Mouse (Mus musculus) kidney, adult 8-10 months (tissue): Measurements from ENCODE around the gene Exoc1.
A peak's percentile ranks its signal among the peaks of the same experiment; 100 is the strongest.

Experiments
- DNase-seq, 2 experiments: peaks; one replicate each; pipeline ENCODE4 v3.0.0; 2022

The Exoc1 gene

DNA sequence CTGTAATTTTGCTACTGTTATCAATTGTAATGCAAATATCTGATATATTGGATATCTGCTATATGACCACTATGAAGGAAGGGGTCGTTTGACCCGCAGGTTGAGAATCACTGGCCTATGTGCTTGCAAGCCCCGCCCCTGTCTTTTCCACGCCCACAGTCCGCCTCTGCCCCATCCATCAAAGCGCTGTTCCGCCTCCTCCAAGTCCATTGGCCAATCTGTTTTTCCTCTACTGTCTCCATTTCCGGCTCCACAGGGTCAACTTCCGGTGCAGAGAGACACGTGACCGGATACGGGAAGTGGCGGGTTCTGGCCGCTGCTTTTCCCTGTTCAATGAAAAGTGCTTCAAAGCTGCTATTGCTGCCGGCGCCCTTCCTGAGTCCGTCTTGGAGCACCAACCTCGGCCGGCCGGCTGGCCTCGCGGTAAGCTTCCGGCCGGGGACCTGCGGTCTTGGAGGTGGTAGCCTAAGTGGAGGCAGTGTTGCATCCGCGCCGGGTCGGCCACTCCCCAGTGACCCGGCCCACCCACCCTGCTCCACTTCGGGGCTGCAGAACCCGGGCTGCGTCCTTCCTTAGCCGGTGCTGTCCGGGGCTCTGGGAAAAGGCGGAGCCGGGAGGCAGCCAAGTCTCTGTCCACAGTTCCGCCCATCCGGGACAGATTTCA lies at the start of gene Exoc1:
Gene Exoc1 (plus strand): TSS at position 272 of the 664 bp plus-strand sequence.
- peak; percentile 95 to 96 for DNase-seq

DNA sequence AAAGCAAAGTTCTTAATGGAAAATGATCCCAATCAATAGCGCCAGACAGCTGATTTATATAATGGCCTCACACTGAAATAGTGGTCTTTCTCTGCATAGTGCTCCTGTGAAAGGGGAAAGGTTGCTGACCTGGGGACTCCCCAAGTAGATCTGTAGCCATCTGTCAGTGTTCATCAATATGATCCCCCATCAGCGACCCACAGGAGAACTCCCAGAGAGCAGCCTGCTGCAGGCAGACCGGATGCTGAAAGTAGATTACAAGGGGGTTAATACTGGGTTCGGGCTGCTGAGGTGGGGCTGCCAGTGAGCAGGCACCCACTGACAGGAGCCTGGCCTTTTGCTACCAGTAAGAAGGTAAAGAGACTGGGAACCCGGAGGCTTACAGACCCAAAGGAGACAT lies 45.3 kb upstream of the Exoc1 start, which contains the start of gene Gm7271:
Gene Gm7271 (plus strand): TSS at position 230 of the 400 bp plus-strand sequence.
- no peak for DNase-seq

DNA sequence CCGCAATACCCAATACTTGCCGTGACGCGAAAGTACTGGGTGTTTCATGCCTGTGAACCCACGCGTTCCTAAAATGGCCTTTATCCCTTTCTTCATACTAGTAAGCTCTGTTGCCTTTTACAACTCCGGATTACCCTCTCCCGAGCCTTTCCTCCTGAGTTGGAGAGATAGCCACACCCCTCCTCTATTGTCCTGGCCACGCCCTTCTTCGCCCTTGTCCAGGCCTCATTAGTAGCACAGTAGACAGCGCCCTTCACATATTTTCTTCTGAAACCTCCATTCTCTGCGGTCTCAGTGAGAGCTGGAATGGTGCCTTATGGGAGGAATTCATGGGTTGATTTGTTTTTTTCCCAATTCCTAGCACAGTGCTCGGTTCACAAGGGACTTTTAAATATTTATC lies 34.0 kb upstream of the Exoc1 start:
- no peak for DNase-seq

DNA sequence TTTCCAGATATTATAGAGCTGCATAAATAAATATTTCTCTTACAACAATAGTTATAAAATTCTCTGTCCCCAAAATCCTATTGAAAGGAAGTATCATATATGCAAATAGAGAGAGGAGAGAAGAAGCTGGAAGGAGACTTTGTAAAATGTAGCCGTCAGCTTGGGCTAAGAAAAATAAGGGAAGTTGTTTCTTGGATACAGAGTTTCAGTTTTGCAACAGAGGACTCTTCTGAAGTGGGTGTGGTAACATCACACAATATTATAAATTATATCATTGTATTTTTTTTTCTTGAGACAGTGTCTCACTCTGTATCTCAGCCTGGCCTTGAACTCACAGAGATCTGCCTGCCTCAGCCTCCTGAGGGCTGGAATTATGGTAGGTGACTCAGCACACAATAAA lies 6.7 kb upstream of the Exoc1 start:
- DNase-seq, result no peak

DNA sequence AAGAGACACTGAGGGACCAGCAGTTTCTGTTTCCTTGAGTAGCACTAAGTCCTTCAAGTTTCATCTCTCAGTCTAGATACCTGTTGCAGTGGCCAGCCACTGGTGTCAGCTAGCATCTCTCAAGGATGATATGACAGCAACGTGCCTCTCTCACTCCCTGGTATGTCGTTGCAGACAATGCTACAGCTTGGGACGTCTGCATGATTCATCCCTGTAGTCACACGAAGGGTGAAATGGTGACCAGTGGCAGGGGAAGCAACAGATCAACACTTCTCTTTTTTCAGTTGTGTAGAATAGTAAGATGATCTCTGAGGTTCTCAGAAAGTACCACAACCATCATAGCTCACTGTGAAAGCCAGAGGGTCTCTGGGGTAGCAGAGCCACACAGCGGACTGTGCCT lies 4.5 kb upstream of the Exoc1 start:
- no peak for DNase-seq

DNA sequence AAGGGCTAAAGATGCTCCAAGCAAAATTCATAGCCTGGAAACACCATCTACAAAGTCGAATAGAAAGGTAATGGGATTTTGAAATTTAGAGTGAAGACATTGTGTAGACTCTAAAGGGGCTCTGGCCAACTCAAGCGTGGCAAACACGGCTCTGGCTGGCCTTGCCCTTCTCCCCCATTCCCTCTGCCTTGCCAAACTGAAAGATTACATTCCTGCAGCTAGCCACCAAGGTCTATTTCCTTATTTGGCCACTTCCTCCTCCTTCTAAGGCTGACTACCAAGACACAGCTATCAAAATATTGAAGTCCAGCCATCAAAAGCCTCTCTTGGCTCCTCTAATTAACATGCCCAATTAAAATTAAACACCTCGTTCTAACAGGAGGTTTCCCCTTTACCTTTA lies 4.0 kb upstream of the Exoc1 start:
- DNase-seq, result no peak

DNA sequence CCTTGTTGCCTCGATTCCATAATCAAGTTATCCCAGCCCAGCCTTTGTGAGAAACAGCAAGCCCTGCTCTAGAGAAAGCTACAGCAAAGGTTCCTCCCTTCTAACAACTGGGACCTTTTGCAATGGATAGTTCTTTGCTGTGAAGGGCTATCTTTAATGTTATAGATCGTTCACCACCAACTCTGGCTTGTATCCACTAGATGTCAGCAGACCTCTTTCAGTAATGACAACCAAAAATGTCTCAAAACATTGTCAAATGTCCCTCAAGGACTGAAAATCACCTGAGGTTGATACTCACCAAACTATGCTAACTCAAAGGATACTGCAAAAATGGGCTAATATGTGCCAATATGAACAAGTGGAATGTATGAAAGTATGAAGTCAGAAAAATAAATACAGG lies 3.3 kb upstream of the Exoc1 start:
- DNase-seq, result no peak

DNA sequence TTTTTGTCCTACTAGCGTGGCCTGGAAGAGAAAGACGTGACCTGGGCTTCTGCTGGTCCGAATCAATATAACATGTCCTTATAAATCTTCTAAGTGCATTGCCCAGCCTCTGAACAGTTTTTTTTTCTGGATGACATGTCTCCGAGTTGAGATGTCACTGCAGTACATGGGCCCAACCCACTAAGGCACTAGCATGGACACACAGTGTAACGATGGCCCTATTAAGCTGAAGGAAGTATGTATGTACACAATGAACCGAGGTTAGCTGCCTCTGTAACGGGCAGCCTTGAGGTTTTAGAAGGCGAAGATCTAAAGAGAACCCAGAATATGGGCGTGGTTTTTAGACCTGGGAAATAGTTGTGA lies 574 bp downstream of the Exoc1 start:
- no peak for DNase-seq

DNA sequence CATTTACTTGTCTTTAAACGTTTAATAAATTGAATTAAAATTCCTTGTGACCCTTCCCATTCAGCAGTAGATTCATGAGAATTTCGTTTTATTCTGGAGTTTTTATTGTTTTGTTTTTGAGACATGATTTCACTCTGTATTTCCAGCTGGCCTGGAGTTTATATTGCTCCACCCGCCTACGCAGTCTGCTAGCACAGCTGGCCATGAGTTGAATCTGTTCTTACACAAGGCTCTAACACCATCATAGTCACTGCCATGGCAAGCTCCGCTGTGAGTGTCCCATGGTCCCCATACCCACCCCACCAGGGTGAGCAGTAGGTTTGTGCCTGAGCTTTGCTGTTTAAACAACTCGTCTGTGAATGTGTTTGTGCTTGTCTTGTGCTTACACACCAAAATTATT lies 4.1 kb downstream of the Exoc1 start:
- DNase-seq, result no peak

DNA sequence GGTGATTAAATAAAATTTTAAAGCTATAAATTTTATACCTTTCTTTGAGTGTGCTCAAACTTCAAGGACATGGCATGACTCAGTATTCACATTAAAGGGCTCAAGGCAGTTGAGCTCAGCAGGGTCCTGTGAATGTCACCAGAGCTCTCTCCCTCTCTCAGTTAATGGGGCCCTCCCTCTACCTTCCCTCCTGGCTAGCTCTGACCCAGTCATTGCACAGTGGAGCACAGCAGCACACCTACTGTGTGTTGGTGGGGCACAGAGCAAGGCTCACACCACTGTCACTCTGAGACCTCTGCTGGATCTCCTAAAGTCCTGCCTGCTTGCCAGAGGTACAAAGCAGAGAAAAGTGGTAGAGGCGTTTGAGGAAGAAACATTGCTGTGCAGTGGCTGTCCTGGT lies 7.1 kb downstream of the Exoc1 start:
- no peak for DNase-seq

DNA sequence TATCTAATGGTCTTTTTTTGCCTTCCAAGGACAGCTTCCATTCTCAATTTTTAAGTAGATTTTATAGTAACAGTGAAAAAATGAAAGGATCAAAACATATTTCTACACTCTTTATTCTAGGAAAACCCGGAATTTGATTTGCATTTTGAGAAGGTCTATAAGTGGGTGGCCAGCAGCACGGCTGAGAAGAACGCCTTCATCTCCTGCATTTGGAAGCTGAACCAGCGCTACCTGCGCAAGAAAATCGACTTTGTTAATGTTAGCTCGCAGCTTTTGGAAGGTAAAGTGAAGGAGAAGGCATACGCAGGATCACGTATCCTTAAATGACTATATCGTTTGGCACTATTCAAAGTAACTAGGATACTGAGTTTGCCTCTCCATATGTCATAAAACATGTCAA lies 8.5 kb downstream of the Exoc1 start:
- DNase-seq, result no peak

DNA sequence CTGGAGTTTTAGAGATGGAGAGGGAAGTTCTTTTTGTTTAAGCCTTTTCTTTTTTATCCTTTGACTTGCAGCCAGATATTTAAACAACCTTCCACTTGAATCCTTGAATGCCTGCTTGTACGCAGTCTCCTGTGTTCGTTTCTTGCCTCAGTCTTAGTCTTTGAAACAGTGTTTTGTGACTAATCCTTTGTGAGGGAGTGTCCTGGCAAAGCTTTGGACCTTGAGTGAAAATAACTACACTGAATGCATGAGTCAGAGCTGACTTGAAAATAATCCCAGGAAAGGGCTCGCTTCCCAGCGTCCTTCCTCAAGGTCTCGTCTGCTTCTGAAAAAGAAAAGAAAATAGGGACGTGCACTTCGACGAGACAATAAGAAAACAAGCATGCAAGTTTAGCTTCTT lies 11.1 kb downstream of the Exoc1 start:
- no peak for DNase-seq

DNA sequence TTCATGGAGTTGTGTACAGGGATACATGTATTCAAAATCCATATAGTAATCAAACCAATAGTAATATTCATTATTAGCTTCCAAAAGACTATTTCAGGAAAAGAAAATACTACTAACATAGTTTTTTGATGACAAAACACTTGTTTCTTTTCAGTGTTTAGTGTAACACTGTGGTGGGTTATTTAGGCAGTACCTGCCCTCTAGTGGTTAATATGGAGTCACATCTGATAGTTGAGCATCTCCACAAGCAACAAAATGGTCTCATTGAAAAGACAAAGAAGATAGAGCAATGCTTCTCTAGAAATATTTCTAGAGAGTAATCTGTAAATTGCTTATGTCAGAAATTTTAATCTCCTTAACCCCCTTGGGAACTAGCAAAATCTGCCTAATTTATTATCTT lies 11.7 kb downstream of the Exoc1 start:
- no peak for DNase-seq

DNA sequence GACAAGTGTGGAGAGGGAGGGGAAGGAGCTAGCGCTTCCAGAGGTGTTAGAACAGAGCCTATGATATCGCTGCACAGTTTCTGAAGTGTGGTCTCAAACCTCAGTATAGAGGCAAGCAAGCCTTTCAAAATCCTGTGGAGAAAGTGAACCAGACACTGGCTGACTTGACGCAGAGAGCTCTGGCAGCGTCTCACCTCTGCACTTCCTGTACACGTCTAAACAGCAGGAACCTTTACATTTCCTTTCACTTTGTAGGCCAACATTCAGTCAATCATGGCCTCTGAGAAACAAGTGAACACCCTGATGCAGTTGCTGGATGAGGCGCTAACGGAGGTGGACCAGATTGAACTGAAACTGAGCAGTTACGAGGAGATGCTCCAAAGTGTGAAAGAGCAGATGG lies 14.1 kb downstream of the Exoc1 start:
- no peak for DNase-seq

DNA sequence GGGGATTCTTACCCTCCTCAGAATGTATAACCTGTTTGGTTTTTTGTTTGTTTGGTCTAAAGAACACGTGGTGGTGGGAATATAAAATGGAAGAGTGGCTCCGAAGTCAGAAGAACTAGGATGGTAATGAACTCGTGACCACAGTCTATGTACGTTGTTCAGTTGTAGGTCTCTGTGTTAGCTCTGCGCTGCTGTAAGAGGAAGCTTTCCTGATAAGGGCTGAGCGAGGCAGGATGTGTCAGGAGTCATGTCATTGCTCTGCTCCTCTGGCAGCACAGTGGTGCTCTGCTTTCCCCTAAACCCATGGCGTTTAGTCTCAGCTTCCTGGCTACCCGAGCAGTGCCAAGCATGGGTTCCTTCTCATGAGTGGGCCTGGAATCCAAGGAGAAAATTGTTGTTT lies 21.3 kb downstream of the Exoc1 start:
- no peak for DNase-seq

DNA sequence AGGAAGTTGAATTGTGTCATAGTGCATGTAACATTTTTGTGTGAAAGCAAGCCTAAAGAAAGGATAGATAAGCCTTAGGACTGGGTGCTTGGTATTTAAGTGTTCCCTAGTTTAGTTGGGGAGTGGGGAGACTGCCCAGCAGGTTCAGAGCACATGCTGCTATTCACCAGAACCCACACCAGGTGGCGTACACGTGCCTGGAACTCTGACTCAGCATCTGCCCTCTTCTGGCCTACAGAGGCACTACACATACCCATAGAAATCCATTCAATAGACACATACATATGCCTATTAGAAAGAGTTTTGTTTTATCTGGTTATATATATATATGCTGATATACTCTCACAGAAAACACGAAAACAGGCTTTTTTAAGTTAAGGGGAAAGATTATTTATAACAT lies 36.2 kb downstream of the Exoc1 start:
- DNase-seq, result peak; percentile 32 to 69

DNA sequence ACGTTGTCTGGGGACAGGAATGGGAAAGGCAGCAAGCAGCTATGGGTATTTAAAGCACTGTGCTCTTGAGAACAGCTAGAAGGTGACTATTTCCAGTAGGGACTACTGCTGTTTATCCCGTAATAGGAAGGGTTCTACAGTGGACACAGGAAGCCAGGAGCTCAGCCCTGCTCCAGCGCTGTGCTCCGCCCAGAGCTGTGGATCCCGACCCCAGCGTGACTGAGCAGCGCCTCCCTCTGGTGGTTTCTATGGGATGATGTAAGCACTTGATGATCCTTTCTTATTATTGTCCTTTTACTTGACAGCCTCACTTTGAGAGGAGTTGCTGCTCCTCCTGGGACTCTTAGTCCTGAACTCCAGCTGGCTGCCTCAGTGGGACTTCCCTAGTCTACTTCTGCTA lies 45.1 kb downstream of the Exoc1 start:
- DNase-seq, result no peak

DNA sequence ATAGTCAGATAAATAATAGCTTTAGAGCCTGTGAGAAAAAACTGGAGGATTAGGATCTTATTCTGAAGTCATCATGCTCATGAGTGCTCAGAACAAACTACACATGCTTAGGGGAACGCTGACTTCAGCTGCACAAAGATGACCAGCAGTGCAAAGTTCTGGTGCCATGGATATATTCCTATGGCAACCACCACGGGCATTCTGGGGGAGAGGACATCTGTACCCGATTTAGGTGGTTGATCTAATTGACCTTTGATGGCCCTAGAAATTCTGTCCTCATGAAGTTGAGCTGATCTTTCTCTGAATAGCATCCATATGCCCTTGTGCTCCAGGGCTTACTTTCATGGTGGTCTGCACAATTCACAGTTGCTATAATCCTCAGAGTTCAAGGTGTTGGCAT lies 47.9 kb downstream of the Exoc1 start:
- no peak for DNase-seq

DNA sequence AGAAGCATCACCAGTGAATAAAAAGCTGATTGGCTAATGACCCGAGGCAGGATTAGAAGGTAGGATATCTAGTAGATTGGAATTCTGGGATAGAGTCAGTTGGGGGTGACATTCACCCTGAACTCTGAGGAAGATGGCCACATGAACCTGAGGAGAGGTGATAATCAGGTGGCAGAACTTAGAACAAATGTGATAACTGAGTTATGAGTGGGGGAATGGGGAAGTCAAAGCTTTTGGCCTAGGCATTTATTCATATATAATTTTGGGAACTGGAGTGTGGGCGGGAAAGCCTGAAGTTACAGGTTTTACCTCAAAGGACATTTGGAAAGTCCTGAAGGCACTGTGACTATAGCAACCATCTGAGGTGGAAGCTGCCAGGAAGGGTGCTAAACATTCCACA lies 56.3 kb downstream of the Exoc1 start:
- no peak for DNase-seq

DNA sequence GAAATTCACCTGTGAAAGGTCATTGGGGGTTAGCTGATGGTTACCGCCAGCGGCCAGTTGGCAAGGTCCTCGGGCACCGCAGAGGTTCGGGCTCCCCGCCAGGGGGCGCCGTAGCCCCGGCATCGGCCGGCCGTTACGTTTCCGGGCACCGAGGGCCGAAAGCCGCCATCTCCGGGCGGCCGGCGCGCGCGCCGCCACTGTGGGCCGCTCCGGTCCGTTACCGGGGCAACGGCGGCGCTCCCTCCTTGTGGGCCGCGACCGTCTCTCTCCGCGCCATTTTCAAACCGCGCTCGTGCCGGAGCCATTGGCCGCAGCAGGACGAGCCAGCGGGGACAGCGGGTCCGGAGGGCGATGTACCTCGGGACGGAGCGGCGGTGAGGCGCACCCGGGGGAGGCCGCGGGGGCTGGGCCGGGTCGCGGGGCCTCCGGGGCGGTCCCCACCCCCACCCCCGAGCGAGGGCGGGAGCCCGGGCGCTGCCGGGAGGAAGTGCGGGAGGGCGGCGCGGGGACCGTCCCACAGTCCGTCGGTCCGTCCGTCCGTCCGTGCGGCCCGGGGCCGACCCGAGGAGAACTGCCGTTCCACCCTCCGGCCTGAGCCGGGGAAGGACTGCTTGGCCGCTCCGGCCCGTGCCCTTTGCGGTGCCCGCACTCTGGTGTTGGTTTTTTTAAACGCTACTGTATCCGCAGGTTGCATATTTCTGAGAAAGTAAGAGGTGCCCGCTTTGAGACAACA lies 59.6 kb downstream of the Exoc1 start, which contains the start of gene Cep135:
Gene Cep135 (plus strand): TSS at position 148 of the 733 bp plus-strand sequence.
- DNase-seq, result peak; percentile 77 to 79

DNA sequence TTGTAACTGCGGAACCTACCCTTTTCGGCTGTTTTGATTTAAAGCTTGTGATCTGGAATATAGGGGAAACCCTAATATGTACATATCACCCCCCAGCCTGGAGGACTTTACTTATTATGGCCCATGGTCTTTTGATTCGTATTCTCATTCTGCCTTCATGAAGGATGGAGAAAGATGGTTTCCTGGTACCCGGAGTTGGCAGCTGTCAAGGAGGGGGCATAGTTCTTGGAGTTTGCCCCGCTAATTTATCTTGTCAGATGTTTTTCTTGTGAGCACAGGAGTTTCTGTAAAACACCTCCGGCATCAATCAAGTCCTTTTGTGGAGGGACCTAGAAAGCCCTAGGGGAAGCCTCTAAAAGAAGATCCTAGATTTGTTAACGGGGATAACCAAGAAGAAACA lies 60.2 kb downstream of the Exoc1 start:
- peak; percentile 27 to 28 for DNase-seq

DNA sequence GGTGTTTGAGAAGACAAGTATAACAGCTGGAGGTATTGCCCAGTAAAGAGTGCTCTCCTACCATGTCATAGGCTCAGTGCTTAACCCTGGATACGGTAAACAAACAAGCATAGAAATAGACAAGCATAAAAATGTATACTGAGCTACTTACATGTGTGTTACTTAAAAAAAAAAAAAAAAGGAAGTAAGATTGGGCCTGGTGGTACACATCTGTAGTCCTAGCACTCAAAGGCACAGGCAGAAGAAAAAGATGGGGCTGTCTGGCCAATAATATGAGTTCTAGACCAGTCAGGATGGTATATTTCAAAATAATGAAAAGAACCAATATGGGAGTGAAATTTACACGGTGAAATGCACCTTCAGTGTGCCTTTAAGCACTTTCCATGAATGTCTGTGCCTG lies 60.9 kb downstream of the Exoc1 start:
- DNase-seq, result no peak

DNA sequence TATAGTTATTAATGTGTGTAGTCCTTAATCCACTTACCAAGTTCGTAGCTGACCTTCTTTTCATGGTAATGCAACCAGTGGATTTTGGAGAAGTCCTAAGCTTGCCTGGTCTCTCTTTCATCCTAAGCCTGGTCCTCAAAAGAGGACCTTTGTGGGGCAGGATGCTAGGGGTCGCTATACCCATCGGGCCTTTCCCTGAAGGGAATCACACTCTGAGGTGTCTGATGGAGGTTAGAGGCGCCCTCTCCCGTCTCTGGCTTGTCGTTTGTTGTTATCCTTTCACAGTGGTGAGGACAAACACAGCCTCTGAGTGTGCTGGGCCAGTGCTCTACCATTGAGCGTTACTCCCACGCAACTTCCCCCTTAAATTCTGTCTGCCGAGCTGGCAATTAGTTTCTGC lies 62.8 kb downstream of the Exoc1 start:
- DNase-seq, result no peak

DNA sequence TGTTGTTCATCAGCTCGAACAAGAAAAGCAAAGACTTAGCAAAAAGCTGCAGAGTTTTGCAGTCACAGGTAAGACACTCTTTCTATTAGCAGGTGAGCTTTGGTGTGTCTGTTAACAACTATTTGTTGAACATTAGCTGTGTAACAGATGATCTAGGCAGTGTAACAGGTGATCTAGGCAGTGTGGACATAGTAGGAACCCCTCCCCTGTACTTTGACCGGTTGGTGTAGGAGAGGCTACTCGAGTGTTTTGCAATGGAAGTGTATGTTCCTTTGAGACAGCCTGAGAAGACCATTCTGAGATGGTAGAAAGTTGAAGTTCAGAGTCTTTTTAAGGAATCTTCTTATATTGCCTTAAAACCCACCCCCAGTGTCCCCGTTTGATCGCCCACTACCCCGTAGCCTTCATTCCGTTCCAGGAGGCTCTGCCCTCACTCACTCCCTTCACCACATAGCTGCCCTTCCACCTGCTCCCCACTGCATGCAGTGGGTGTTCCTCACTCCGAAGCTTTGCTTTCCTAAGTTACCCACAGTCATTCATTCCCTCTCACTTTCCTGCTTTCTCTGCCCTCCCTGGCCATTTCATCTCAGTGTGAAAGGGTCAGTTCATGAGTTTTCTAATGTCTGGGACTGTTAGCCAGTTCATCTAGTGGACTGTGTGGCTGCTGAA lies 80.7 kb downstream of the Exoc1 start:
- no peak for DNase-seq
